Mouse (Mus musculus) hindlimb bud, embryonic 11.5 days (tissue): Measurements from ENCODE around the gene Dus3l.
A peak's percentile ranks its signal among the peaks of the same experiment; 100 is the strongest.

Source experiments
- DNase-seq: peaks from one replicate; pipeline ENCODE4 v3.0.0-alpha.2; 2012; ENCODE audit warnings: low read depth, low spot score; ENCODE audit errors: extremely low spot score

The Dus3l gene

DNA sequence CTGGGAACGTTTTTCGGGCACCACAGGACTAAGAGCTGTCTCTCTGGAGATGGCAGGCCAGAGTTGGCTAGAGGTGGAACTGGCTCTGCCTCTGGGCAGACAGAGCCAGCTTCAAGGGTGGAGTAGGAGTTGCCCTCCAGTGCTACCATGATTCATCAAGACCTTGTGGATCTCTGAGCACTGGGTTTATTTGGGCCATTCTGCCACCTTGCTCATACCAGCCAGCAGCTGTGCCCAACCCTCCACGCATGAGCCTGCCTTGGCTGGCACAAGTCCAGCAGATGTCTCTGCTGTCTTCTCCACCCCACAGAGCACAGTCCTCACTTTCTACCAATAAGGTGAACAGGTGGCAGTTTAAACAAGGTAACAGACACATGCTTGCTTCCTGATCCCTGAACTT is 24.3 kb downstream of the Dus3l start:
- DNase-seq: no peak

GRCm38 (mm10) chr17:56789286-56789685 is 24.7 kb downstream of the Dus3l start:
- DNase-seq: no peak

DNA sequence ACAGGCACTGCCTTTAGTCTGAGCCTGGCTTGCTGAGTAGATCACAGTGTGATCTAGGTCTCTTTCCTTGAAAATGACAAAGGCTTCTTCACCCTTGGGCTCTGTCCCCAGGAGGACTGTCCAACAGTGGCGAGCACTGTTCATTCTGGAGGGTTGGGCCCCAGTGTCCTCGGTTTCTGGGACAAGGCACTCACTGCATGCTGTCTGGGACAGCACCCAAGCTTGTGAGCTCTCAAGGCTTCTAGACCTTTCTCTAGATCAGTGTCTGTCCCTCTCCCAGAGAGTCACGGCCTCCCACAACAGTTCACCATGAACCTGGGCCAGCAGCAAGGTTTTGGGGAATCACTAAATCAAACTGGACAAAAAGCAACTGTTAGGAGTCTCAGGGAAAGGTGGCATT is 28.0 kb downstream of the Dus3l start:
- DNase-seq: no peak

DNA sequence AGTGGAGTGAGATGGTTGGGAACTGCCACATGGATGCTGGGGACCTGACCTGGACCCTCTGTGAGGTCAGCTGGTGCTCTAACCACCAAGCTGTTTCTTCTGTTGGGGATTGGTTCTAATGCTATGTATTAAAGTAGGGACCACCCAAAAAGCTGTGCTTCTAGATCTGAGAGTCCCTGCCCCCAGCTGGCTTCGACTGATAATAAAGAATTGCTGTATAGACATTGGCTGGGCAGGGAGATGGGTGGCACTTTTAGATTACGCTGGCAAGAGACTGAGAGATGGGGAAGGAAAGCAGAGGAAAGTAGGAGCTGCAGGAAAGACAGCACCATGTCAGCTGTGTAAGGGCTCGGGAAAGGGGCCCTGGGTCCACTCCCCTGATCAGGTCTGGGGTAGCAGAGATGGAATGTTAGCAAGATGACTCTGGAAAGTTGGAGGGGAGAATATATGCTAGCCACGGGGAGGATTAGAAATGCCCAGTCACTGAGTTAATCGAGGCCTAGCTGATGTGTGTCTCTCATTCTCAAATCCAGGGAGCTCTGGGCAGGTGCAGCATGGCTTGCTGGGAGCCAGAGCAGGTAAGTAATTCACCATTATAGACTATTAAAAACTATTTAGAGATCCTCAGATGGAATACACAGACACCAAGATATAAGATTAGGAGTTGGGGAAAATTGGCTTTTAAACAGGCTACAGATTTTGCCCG is 29.2 kb downstream of the Dus3l start:
- no peak for DNase-seq

DNA sequence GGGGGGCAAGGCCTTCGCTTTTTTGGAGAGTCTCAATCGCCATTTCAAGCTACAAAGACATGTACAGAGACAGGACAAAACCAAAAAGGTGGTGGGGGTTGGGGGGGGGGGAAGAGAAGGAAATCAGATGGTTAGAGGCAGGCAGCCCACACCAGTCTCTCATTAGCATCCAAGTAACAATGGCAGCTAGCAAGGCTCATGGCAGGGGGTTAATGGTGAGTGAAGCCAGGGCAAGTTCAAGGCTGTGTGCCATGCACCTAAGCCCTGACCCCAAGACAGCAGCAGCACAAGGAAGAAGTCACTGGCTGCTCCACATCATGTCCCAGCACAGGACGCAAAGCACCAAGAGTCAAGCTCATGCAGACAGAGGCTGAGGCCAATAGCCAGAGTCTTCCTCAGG is 34.7 kb downstream of the Dus3l start:
- DNase-seq: no peak

GRCm38 (mm10) chr17:56802065-56802464 is 37.5 kb downstream of the Dus3l start:
- no peak for DNase-seq

DNA sequence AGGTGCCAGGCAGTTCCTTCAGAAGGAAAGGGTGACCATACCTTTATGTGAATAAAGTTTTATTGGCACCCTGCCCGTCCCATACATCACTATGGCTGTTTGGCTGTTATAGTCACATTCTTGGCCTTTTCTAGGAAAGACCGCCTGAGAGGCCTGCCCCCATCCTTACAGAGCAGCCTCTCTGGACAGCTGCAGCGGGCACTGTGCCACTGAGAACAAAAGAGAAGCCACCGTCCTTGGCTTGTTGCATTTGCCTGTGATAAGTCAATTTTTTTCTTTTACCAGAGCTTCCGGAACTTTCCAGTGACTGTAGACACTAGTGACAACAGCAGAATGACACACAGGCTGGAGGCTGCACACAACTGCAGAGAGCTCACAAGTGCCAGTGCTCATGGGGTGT is 40.4 kb downstream of the Dus3l start:
- DNase-seq: no peak

GRCm38 (mm10) chr17:56805784-56806183 is 41.2 kb downstream of the Dus3l start:
- DNase-seq: no peak

DNA sequence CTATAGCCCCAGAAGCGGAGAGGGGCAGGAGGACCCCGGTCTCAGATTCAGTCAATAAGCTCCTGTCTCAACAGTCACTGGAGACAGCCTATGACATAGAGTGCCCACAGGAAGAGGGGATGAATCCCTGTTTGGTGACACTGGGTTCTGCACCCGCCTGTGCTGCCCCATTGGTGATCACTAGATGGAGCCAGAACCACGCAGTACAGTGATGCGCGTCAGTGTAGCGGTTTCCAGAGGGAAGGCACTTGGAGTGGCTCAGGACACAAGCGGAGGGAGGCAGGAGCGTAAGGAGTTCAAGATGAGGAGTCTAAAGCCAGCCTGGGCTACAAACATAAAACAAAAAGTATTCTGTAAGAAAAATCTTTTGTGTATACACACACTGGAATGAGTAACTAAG is 44.0 kb downstream of the Dus3l start:
- no peak for DNase-seq

- no peak for DNase-seq
Observed at GRCm38 (mm10) chr17:56810245-56810644, 45.7 kb downstream of the Dus3l start.

GRCm38 (mm10) chr17:56814316-56815056 is 49.9 kb downstream of the Dus3l start:
- peak; percentile 64 for DNase-seq

- no peak for DNase-seq
Observed at GRCm38 (mm10) chr17:56815057-56815345, 50.4 kb downstream of the Dus3l start.

GRCm38 (mm10) chr17:56818067-56818636 is 53.6 kb downstream of the Dus3l start:
- DNase-seq: no peak

DNA sequence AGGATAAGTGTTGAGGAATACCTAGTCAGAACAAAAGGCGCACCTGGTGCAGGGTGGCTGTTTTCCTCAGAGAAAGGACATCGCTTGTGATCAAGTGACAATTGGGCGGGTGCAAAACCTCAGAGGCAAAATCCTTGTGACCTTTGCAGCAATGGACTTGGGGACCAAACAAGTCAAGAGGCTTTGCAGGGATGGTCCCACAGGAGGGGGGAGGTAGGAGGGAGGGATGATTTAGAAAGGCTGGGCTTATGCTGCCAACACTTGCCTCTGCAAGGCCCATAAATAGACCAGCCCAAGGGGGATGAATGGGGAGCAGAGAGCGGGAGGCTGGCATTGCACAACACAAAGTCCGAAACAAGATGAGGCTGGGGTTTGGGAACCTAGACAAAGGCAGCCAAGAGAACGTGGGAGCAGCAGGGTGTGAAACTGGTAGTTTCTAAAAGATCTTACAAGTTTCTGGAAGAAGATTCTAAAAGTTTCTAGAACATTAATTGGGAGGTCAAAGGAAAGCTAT is 54.5 kb downstream of the Dus3l start:
- DNase-seq: no peak
